ENCODE assay signal across 29 mouse cellular contexts in genomic region chr1:176462125-176462524, GRCm38 (mm10).
DNase-seq lines count a peak whose midpoint lies in the region; ATAC-seq lines count a peak whose summit lies in the region.
"Had no signal": no experiment of that assay in that cellular context is flagged by ENCODE, and none has a peak within 500 bp of the region (broad histone marks: within the 10 kb centered on the region; RNA-seq: fewer than 3 reads in every experiment).

No protein-coding gene starts in this region.

- no peaks in the 10 kb centered on the region for H3K4me1 ChIP-seq in brown adipose tissue, adult 24 weeks (ENCODE audit: control insufficient read depth, insufficient read depth, insufficient read length, low read length)
- H3K4me1 ChIP-seq: embryonic facial prominence, embryonic 10.5 days; embryonic facial prominence, embryonic 15.5 days; forebrain, embryonic 12.5 days; heart, embryonic 12.5 days; hindbrain, embryonic 15.5 days; limb, embryonic 13.5 days; liver, embryonic 12.5 days; megakaryocyte, embryonic 14.5 days; midbrain, embryonic 13.5 days; neural tube, embryonic 13.5 days; stomach, embryonic 15.5 days had no signal

- 0 out of 2 replicates have a peak overlapping the region, but pooled peaks have one; percentile 12 for H3K27ac ChIP-seq in brown adipose tissue, adult 24 weeks (replicated peaks; ENCODE audit: low read depth, low read length)
- H3K27ac ChIP-seq: embryonic facial prominence, embryonic 10.5 days; embryonic facial prominence, embryonic 15.5 days; forebrain, embryonic 12.5 days; hindbrain, embryonic 15.5 days; limb, embryonic 13.5 days; liver, embryonic 12.5 days; midbrain, embryonic 13.5 days; neural tube, embryonic 13.5 days; stomach, embryonic 15.5 days had no signal

- DNase-seq in adrenal gland, postnatal 10 days, result peak; percentile 16
- DNase-seq in adrenal gland, postnatal 4 days (ENCODE audit: low spot score in 2 of 2), result no peak
- DNase-seq in gastrocnemius, adult 18-20 months (ENCODE audit: low spot score), result peak; percentile 2
- no peak for DNase-seq in gastrocnemius, adult 8-10 months (ENCODE audit: low spot score in 2 of 2)
- DNase-seq in cerebellum, postnatal 14 days, result peak; percentile 44 to 65
- no peak for DNase-seq in testis, postnatal 14 days (ENCODE audit: low spot score)
- DNase-seq: forebrain, postnatal 0 days; gastrocnemius, postnatal 36 days; heart, adult 18-20 months; kidney, adult 2 months; kidney, postnatal 36 days; lung, adult 18-20 months; lung, postnatal 4 days; right cerebral cortex, postnatal 14 days; thymus, postnatal 14 days had no signal

- H3K4me3 ChIP-seq in brown adipose tissue, adult 24 weeks (ENCODE audit: insufficient read depth, low read depth, low read length), result no peak overlapping the region
- H3K4me3 ChIP-seq: embryonic facial prominence, embryonic 10.5 days; embryonic facial prominence, embryonic 15.5 days; forebrain, embryonic 12.5 days; heart, embryonic 12.5 days; hindbrain, embryonic 15.5 days; limb, embryonic 13.5 days; liver, embryonic 12.5 days; megakaryocyte, embryonic 14.5 days; midbrain, embryonic 13.5 days; neural tube, embryonic 13.5 days; stomach, embryonic 15.5 days had no signal

- no peak for ATAC-seq in inflammation-experienced regulatory T-cells, adult 6 months
- ATAC-seq: forebrain, postnatal 0 days; liver, embryonic 12.5 days; lung, postnatal 0 days; midbrain, embryonic 13.5 days had no signal

Comparison
In these comparisons a context has a peak if more than half of its experiments do, and no peak if none do; other contexts are left out.
1. DNase-seq: peak in adrenal gland, postnatal 10 days (single experiment), gastrocnemius, adult 18-20 months (single experiment) and cerebellum, postnatal 14 days (2 of 2); none in adrenal gland, postnatal 4 days (0 of 2), gastrocnemius, adult 8-10 months (0 of 2) and testis, postnatal 14 days (single experiment).